Mouse (Mus musculus) adipocyte (in vitro differentiated cells): ENCODE measurements at regions not wholly inside any gene's neighbourhood (a gene's known extent, or its start where the extent isn't known, plus 50 kb on each side); places are given as distances from the start of the nearest gene placed in this dataset.

Source experiments
- DNase-seq: peaks from one replicate; pipeline ENCODE4 v3.0.0-alpha.2; 2016; ENCODE audit warnings: low spot score

- DNase-seq, result no peak
These were observed 80.0 kb downstream of the Tbx4 start for GRCm38 (mm10) chr11:85966207-85966606.

GRCm38 (mm10) chr11:85970287-85970686 is 84.1 kb downstream of the Tbx4 start:
- peak; percentile 11 for DNase-seq

- peak; percentile 81 for DNase-seq
These were observed 86.2 kb downstream of the Tbx4 start for GRCm38 (mm10) chr11:85972385-85972784.

GRCm38 (mm10) chr11:85973736-85974135 is 87.5 kb downstream of the Tbx4 start:
- DNase-seq, result no peak

- no peak for DNase-seq
These were observed 90.6 kb downstream of the Tbx4 start for GRCm38 (mm10) chr11:85976693-85977434.

GRCm38 (mm10) chr11:85980388-85980787 is 94.2 kb downstream of the Tbx4 start:
- DNase-seq, result no peak

- DNase-seq, result no peak
These were observed 95.3 kb downstream of the Tbx4 start for GRCm38 (mm10) chr11:85981561-85981960.

- no peak for DNase-seq
These were observed 100.1 kb downstream of the Tbx4 start for GRCm38 (mm10) chr11:85986338-85986737.

GRCm38 (mm10) chr11:85987181-85987580 is 101.0 kb downstream of the Tbx4 start:
- no peak for DNase-seq

GRCm38 (mm10) chr11:85989536-85989935 is 103.3 kb downstream of the Tbx4 start:
- DNase-seq, result no peak

- no peak for DNase-seq
These were observed 103.8 kb downstream of the Tbx4 start for GRCm38 (mm10) chr11:85989940-85990493.

GRCm38 (mm10) chr11:85995318-85996095 is 109.3 kb downstream of the Tbx4 start:
- DNase-seq, result no peak

- DNase-seq, result no peak
These were observed 110.5 kb downstream of the Tbx4 start for GRCm38 (mm10) chr11:85996686-85997085.

GRCm38 (mm10) chr11:86003341-86003740 is 117.1 kb downstream of the Tbx4 start:
- no peak for DNase-seq

GRCm38 (mm10) chr11:86005284-86005683 is 119.1 kb downstream of the Tbx4 start:
- DNase-seq, result no peak

- no peak for DNase-seq
These were observed 119.8 kb downstream of the Tbx4 start for GRCm38 (mm10) chr11:86005899-86006445.

GRCm38 (mm10) chr11:86006859-86007258 is 120.6 kb downstream of the Tbx4 start:
- no peak for DNase-seq
